Mouse (Mus musculus) liver, postnatal 0 days (tissue): ENCODE data around the gene Lgals1. TPM values are rescaled to one million over a fixed set of nuclear protein-coding genes. Genes with fewer than 3 reads are reported as not detected.

Experiments used
- ATAC-seq: fragments of 200-750 bp; cut with Nextera tagmentation; 2 replicates; pipeline ENCODE4 v1.8.0; 2017; ENCODE audit warnings: mild to moderate bottlenecking, moderate library complexity
- DNase-seq: peaks from one replicate; pipeline ENCODE4 v3.0.0-alpha.2; 2016
- H3K27ac ChIP-seq: fragments of 300-500 bp; sonication (generic); 2 replicates; pipeline ENCODE4 v1.5.1; 2014; ENCODE audit warnings: antibody characterized with exemption, moderate library complexity, mild to moderate bottlenecking, low read depth
- H3K27me3 ChIP-seq: fragments of 300-500 bp; sonication (generic); 2 replicates; pipeline ENCODE4 v1.6.1; 2014; ENCODE audit warnings: low read length, control low read depth, mixed read lengths; ENCODE audit not compliant: insufficient read depth
- H3K36me3 ChIP-seq: fragments of 300-500 bp; sonication (generic); replicated peaks from 2 replicates; pipeline ENCODE4 v1.6.1; 2014; ENCODE audit warnings: mild to moderate bottlenecking, control low read depth, low read length, moderate library complexity, mixed read lengths; ENCODE audit not compliant: insufficient read depth
- H3K4me1 ChIP-seq: fragments of 300-500 bp; sonication (generic); 2 replicates; pipeline ENCODE4 v1.6.1; 2014; ENCODE audit warnings: antibody characterized with exemption, mild to moderate bottlenecking, control low read depth; ENCODE audit not compliant: insufficient read depth
- H3K4me2 ChIP-seq: fragments of 300-500 bp; sonication (generic); 2 replicates; pipeline ENCODE4 v1.6.1; 2014; ENCODE audit warnings: low read depth, mild to moderate bottlenecking, low read length, moderate library complexity, mixed read lengths
- H3K4me3 ChIP-seq: fragments of 300-500 bp; sonication (generic); 2 replicates; pipeline ENCODE4 v1.5.1; 2014; ENCODE audit warnings: low read depth, low read length
- H3K9ac ChIP-seq: fragments of 300-500 bp; sonication (generic); replicated peaks from 2 replicates; pipeline ENCODE4 v1.6.1; 2014; ENCODE audit warnings: mild to moderate bottlenecking, moderate library complexity
- H3K9me3 ChIP-seq: fragments of 300-500 bp; sonication (generic); 2 replicates; pipeline ENCODE4 v1.6.1; 2016; ENCODE audit warnings: mild to moderate bottlenecking, control low read depth, low read length, mixed read lengths
- CTCF ChIP-seq: sonication (generic); IDR thresholded peaks from 2 replicates; pipeline ENCODE4 v1.5.1; 2016; ENCODE audit warnings: antibody characterized with exemption, low read depth
- EP300 ChIP-seq: IDR thresholded peaks from 2 replicates; pipeline ENCODE4 v1.6.1; 2016; ENCODE audit warnings: antibody characterized with exemption, low read depth, mild to moderate bottlenecking
- WGBS: fragments of 180-500 bp; shearing (Covaris S2); extraction: QIAGEN DNeasy Blood & Tissue Kit; methylation state at CpG from one replicate; pipeline ENCODE4 v1.1.7; 2014; ENCODE audit not compliant: insufficient replicate concordance; 5-methylcytosine and 5-hydroxymethylcytosine counted together
- polyA plus RNA-seq: library from polyadenylated mRNA; unstranded; fragments of >200 nt; fragmentation: Nextera tagmentation; extraction: Ambion mirVana; gene quantifications from 2 replicates; pipeline ENCODE4 v1.2.1, GENCODE M21; 2015

Lgals1 gene
- polyA plus RNA-seq, 1 experiment from 2014 or later: 102 TPM

GRCm38 (mm10) chr15:78930801-78931426, 4.4 kb downstream of the Lgals1 start:
- no peak overlapping the region for H3K4me2 ChIP-seq
- no peak for ATAC-seq
- TF ChIP-seq EP300: no peak
- no peak for TF ChIP-seq CTCF
- DNase-seq: no peak
- H3K4me1 ChIP-seq: peaks cover 35% of the 10 kb centered on the region
- no peak overlapping the region for H3K9ac ChIP-seq
- H3K4me3 ChIP-seq: no peak overlapping the region
- no peaks in the 10 kb centered on the region for H3K9me3 ChIP-seq
- no peaks in the 10 kb centered on the region for H3K27me3 ChIP-seq
- 89% methylated on average over 7 of the region's 7 CpGs for WGBS
- no peak overlapping the region for H3K27ac ChIP-seq
- H3K36me3 ChIP-seq: no peaks in the 10 kb centered on the region

GRCm38 (mm10) chr15:78931577-78931976, 5.1 kb downstream of the Lgals1 start:
- Histone ChIP-seq H3K4me1 (peaks cover 33% of the 10 kb centered on the region), H3K27ac (no peak overlapping the region), H3K27me3 (no peaks in the 10 kb centered on the region), H3K36me3 (no peaks in the 10 kb centered on the region), H3K9me3 (no peaks in the 10 kb centered on the region), H3K4me2 (no peak overlapping the region), H3K9ac (no peak overlapping the region), H3K4me3 (no peak overlapping the region)
- WGBS: 6% methylated on average over 3 of the region's 3 CpGs
- TF ChIP-seq EP300 (no peak), CTCF (peak; percentile 97)
- peak; percentile 56 for ATAC-seq
- DNase-seq: peak; percentile 71

- H3K36me3 ChIP-seq: peaks cover 26% of the 10 kb centered on the region
- WGBS: under 1% methylated on average over 38 of the region's 42 CpGs
- H3K27ac ChIP-seq: peak within 1 kb of the TSS; percentile 75
- H3K4me1 ChIP-seq: peaks cover 13% of the 10 kb centered on the region
- H3K9me3 ChIP-seq: no peaks in the 10 kb centered on the region
- peak within 1 kb of the TSS; percentile 76 for H3K4me3 ChIP-seq
- peak; percentile 88 for DNase-seq
- H3K4me2 ChIP-seq: peak within 1 kb of the TSS; percentile 91
- peak; percentile 86 for ATAC-seq
- H3K9ac ChIP-seq: peak within 1 kb of the TSS; percentile 76
- no peaks in the 10 kb centered on the region for H3K27me3 ChIP-seq
- peak; percentile 7; the same call in 1 of the 2 replicates for TF ChIP-seq CTCF
- TF ChIP-seq EP300: no peak; the same call in none of the 2 replicates
Measured at GRCm38 (mm10) chr15:78934784-78935320, 8.3 kb downstream of the Lgals1 start, which contains the start of gene Nol12. TSS of gene Nol12 (plus strand) at chr15:78934933.

- 80% methylated on average over 12 of the region's 12 CpGs for WGBS
- TF ChIP-seq EP300: no peak
- no peak for TF ChIP-seq CTCF
- 0 out of 2 replicates have a peak overlapping the region, but pooled peaks have one; percentile 76 for H3K4me3 ChIP-seq
- peak overlapping the region; percentile 91 for H3K4me2 ChIP-seq
- no peaks in the 10 kb centered on the region for H3K27me3 ChIP-seq
- no peaks in the 10 kb centered on the region for H3K9me3 ChIP-seq
- H3K27ac ChIP-seq: no peak overlapping the region
- H3K9ac ChIP-seq: no peak overlapping the region
- DNase-seq: no peak
- ATAC-seq: no peak
- peaks cover 13% of the 10 kb centered on the region for H3K4me1 ChIP-seq
- peaks cover 39% of the 10 kb centered on the region for H3K36me3 ChIP-seq
Measured at GRCm38 (mm10) chr15:78936403-78936802, 9.9 kb downstream of the Lgals1 start.

DNA sequence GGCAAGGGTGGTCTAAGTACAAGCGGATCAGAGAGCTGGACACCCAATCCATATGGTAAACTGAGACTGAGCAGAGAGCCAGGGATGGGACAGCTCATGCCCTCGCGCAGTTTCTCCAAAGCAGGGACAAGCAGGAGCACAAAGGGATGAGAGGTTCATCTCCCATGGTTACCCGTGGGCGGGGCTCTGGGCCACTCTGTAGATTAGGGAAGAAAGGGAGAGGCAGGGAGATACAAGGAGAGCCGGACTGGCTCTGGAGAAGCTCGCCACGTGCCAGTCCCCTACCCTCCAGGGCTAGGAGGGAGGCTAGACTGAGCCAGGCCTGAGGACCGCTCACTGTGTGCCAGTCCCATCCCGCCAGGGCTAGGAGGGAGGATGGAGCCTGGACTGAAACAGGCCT, 10.8 kb downstream of the Lgals1 start:
- no peaks in the 10 kb centered on the region for H3K9me3 ChIP-seq
- no peak overlapping the region for H3K4me3 ChIP-seq
- H3K27ac ChIP-seq: no peak overlapping the region
- TF ChIP-seq CTCF: no peak
- TF ChIP-seq EP300: no peak
- H3K4me2 ChIP-seq: no peak overlapping the region
- no peak overlapping the region for H3K9ac ChIP-seq
- ATAC-seq (no peak), DNase-seq (no peak)
- no peaks in the 10 kb centered on the region for H3K27me3 ChIP-seq
- peaks cover 42% of the 10 kb centered on the region for H3K36me3 ChIP-seq
- 86% methylated on average over 10 of the region's 10 CpGs for WGBS
- H3K4me1 ChIP-seq: peaks cover 13% of the 10 kb centered on the region

DNA sequence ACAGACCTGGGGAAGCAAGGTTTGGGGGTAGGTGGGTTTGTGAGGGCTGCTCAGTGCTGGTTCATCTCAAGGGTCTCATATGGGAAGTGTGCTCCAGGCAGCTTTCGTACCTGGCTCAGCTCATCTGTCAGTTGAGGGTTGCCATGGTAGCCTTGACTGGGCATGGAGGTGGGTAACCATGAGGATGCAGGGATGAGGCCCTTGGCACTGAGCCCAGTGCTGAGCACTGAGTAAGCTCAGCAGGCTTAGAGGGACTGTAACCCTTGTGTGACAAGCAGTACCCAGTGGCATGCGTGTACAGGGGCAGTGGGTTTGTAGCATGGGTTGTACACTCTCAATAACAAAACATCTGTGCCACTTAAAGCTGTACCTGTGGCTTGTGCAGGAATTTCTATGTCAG, 11.4 kb downstream of the Lgals1 start:
- Histone ChIP-seq H3K4me3 (no peak overlapping the region), H3K9ac (no peak overlapping the region), H3K36me3 (peaks cover 42% of the 10 kb centered on the region), H3K27ac (no peak overlapping the region), H3K27me3 (no peaks in the 10 kb centered on the region), H3K4me1 (peaks cover 15% of the 10 kb centered on the region), H3K9me3 (no peaks in the 10 kb centered on the region), H3K4me2 (no peak overlapping the region)
- ATAC-seq: no peak
- DNase-seq: no peak
- TF ChIP-seq EP300: no peak
- 85% methylated on average over 2 of the region's 2 CpGs for WGBS
